Mouse (Mus musculus): Measurements from ENCODE around the gene Dnaic1. TPM values are rescaled to one million over a fixed set of nuclear protein-coding genes. Genes with fewer than 3 reads are reported as not detected.

Dnaic1 gene
- polyA plus RNA-seq (2012; rRNA removed) = 2.3 and 2.5 TPM in 2 replicates

DNA sequence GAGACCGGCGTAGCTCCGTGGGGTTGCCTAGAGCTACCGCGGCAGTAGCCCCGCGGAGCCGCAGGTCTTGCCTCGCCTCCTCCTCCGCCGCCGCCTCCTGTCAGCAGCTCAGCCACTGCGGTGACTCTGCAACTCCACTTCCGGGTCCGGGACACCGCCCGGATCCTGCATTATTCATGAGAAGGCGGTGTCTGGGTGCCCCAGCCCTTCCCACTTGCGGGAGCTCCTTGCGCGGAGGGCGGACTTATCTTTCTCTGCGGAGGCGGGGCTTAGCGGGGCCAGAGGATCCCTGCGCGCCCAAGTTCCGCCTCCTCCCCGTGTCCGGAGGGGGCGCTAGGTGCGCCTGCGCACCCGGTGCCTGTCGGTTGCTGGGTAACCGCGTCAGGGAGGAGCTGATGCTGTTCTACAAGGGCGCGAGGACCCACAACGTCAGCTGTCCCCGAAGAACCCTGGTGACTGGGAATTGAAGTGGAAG, at the start of gene Dnaic1, which contains the start of gene Fam219a:
TSS of gene Dnaic1 (plus strand) at position 365 of the 475 bp plus-strand sequence.
TSS of gene Fam219a (minus strand) at position 128 of the 475 bp plus-strand sequence.
- peak; percentile 92 for DNase-seq (ENCODE audit: low read depth, low spot score)
- under 1% methylated on average over 41 of the region's 41 CpGs for WGBS

DNA sequence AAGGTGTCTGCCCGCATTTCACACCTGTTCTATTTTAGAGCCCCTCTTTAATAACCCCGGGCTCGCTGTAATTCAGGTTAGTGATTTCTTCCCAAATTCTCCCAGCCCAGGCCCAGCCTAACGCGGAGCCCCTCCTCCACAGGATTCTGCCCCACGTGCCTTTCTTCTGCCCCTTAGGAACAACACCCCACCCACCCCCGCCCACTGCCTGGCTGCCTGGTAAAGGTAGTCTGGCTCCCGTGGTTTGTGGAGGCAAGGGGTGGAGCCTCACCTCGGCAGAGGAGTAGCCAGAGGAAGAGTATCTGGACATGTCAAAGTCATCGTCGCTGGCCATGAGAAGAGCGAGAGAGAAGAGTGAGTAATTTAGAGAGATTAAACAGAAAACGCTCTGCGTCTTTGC, 48.9 kb upstream of the Dnaic1 start:
- no peak for DNase-seq (ENCODE audit: low read depth, low spot score)
- WGBS = 34% methylated on average over 14 of the region's 14 CpGs

DNA sequence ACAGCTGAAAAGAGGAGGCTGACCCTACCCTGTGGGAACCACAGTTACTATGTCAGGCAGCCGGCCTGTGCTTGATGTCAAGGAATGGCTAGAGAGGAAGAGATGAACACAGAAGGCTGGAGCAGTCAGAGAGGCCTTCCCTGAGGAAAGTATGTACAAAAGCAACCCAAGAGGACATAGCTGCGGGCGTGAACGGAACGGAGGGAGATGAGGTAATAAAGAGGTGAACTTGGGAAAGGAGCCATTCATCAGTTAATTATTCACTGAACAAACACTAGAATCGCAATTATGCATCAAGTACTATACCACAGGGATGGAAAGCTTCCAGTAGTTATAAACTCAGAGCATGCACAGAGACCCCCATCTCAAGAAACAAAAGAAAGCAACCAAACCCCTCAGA, 47.4 kb upstream of the Dnaic1 start:
- 34% methylated on average over 6 of the region's 6 CpGs for WGBS

DNA sequence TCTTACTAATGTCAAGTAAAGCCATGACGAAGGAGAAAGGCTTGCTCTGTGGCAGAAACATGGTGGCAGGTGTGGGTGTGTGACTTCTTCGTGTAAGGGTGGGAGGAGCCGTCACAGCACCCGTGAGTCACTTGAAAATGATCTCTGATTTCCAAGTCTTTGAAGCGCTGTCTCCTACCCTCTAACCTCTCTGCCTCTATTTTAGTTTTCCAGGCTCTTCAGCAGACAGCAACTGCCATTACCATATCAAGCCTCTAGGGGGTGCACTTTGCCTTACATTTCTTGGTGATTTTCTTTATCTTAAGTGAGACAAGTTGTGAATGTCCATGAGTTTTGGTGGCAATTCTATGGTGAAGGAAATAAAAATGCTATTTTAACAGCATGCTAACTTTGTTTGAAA, 46.8 kb upstream of the Dnaic1 start:
- no peak for DNase-seq (ENCODE audit: low read depth, low spot score)

More for the DNA sequence above, 47.4 kb upstream of the Dnaic1 start:
- no peak for DNase-seq (ENCODE audit: low read depth, low spot score)

DNA sequence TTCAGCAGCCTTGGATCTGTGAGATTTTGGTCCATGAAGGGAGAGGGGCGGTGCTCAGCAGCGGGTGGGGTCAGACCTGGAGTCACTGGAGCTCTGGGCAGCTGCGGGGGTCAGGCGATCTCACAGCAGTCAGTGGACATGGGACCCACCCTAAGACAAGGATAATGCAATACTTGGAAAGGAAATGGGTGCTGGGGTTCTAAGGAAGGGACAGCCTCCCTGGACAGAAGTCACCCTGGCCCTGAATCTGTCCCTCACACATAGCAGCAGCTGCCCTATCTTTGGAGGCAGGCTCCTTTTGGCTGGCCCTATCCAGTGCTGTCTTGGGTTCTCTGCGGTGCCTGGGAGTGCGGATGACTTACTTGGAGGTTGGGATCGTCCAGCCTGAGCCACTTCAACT, 45.7 kb upstream of the Dnaic1 start:
- WGBS = 75% methylated on average over 7 of the region's 7 CpGs
- no peak for DNase-seq (ENCODE audit: low read depth, low spot score)

More for the DNA sequence above, 46.8 kb upstream of the Dnaic1 start:
- 27% methylated on average over 5 of the region's 5 CpGs for WGBS

DNA sequence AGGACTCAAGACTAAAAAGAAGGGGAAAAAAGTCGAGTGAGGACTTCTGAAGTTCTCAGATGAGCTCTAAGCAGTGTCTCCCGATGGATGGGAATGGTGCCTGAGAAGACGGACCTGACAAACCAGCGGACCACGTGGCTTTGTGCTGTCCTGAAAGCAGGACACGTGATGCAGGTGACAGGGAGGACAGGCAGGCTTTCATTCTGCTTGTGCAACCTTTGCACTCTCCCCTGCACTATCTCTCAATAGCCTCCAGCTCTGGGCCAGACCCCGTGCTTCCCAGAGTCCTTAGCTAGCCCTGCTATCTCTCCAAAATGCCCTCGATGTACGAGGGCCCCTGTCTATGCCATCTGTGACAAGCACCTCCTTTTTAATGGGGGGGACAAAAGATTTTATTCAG, 44.7 kb upstream of the Dnaic1 start:
- no peak for DNase-seq (ENCODE audit: low read depth, low spot score)
- WGBS = 45% methylated on average over 9 of the region's 9 CpGs

DNA sequence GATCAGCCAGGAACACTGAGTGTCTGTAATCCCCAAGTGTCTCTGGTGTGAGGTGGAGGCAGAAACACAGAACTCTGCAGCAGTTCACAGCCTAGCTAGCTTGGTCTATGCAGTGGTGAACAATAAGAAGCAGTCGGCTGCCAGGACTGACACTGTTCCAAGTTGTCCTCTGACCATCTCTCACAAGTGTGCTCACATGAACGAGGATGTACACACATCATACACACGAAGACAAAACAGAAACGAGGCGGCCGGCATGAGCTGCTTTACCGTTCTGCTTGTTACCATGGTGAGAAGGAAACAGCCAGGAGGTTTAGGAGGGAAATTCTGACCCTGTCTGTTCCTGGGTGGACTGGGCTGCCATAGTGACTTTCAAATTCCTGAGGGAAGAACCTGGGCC, 43.0 kb upstream of the Dnaic1 start:
- 70% methylated on average over 7 of the region's 7 CpGs for WGBS
- no peak for DNase-seq (ENCODE audit: low read depth, low spot score)

DNA sequence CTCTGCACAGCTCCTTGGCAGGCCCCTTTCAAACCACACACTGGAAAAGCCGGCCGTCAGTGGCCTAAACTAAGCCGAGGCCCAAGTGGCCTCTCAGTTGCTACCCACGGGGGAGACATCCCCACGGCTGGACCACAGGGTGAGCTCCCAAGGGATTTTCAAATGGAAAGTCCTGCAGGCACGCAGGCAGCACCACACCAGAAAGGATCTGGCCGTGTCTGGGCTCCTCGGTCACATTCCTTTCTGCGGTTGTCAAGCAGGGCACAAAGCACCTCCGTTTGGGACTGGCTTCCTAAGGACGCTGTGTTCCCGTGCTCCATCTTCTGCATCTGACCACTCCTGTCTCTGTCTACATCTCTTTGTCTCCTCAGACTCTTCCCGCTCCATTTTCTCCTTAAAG, 42.5 kb upstream of the Dnaic1 start:
- no peak for DNase-seq (ENCODE audit: low read depth, low spot score)
- WGBS = 64% methylated on average over 13 of the region's 13 CpGs

DNA sequence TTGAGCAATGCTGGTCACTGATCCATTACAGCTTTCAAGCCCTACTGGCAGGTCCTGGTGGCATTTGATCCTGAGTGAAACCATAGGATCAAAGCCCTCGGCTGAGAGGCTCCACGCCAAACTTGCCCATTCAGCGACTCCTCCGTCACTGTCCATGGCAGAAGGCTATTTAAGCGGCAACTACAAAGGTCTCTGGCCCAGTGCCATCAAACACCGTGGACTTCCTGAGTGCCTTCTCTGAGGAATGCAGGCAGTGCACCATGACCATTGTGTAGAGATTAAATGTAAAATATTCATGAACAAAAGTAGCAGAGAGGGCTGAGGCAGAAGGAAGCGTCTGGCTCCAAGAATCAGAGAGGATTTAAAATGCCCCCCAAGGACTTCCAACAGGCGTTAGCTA, 41.6 kb upstream of the Dnaic1 start:
- DNase-seq (ENCODE audit: low read depth, low spot score) = no peak
- 24% methylated on average over 8 of the region's 8 CpGs for WGBS

DNA sequence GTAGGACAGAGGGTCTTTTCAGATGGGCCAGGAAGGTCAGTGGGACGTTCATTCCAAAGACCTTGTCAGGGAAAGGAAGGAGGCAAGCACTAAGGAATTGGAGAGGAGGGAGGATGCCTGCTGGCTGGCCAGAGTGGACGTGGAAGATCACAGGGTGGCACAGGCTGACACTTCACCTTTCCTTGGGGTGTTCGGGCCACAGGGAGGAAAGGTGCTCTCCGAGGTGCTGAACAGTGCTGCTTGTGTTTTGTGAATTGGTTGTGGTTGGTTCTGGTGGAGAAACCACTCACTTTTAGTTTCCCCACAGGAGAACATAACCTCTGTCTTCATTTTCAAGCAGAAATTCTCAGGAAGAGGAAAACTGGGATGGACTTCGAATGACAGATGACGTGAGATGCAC, 37.2 kb upstream of the Dnaic1 start:
- 28% methylated on average over 6 of the region's 6 CpGs for WGBS
- DNase-seq (ENCODE audit: low read depth, low spot score) = no peak

DNA sequence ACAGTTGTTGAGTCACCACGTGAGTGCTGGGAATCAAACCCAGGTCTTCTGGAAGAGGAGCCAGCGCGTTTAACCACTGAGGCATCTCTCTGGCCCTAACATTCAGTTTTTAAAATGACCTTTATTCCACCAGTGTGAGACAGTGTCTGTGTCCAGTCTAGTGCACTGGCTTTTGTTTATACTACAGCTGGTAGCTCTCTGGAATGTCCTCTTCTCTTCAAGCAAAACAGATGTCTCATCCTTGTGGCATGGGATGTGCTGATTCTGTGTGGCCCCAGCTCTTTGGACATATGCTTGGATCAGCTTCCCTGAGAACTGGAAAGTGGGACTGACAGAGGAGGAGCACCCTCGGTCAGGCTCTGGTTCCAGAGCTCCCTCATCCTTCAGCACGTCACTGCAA, 34.7 kb upstream of the Dnaic1 start:
- DNase-seq (ENCODE audit: low read depth, low spot score) = no peak
- WGBS = 72% methylated on average over 5 of the region's 5 CpGs

DNA sequence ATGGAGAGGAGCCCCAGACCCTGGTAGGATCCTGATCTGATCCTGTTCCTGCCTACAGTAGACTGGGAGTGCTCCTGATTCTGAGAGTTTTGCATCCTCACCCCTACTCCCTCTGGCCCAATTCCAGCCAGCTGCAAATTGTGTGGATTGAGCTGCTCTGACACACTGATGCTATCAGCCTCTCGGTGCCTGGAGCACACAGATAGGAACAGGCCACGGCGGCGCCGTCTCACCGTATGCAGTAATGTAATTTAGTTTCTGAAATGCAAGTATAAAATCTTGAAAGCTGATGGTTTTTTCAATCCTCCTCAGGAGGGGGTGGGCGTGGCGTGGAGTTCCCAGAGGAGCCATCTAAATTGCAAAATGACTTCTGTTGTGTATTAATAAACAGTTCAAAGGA, 27.4 kb upstream of the Dnaic1 start:
- DNase-seq (ENCODE audit: low read depth, low spot score) = no peak
- 79% methylated on average over 8 of the region's 8 CpGs for WGBS

DNA sequence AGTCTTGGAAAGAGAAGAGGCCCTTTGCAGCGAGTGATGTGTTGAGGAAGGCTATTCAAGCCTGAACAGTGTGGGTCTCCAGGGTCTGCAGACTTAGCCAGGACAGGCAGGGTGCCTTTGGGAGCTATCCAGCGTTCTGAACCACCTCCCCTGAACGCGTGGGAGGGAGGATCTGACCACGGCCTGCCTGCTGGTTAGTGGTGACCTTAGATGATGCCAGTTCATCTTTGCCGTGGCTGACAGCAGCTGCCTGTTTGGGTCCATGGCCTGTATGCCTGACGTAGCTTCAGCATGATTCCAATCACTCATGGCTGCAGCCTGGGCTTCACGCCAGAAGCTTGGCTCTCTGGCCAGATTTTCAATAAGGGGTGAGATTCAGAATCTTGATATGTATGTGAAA, 23.6 kb upstream of the Dnaic1 start:
- no peak for DNase-seq (ENCODE audit: low read depth, low spot score)
- WGBS = 19% methylated on average over 8 of the region's 8 CpGs

DNA sequence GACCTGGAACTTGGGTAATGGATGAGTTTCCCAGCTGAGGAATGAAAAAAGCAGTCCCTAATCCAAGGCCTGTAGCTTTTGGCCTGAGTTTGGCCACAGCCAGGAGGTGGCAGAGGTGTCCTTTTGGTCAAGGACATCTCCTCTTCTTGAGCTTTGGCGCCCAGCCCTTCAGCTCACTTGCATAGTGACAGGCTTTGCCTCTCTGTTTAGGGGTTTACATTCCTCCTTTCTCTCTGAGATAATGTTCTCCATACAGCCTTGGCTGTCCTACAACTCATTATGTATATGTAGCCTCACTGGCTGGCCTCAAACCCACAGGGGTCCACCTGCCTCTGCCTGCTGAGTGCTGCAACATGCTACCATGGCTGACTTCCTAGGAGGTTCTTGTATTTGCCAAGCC, 22.5 kb upstream of the Dnaic1 start:
- DNase-seq (ENCODE audit: low read depth, low spot score) = no peak
- WGBS = 71% methylated on average over 1 of the region's 1 CpGs

DNA sequence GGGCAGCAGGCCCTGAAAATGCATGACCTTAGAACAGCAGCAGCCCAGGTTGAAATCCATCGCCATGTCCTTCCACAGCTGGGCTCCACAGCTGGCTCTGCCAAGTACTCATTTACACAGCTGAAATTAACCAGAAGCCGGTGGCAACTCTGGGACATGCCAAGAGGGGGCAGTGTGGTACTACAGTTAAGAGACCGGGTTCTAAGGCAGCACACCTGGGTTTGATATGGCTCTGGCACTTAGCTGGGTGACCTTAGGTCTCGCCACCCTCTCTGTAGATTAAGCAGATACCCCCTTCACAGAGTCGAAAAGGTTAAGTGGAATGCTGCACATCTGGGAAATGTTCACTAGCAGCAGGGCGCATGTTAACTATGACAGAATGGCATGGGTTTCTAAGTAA, 17.0 kb upstream of the Dnaic1 start:
- DNase-seq (ENCODE audit: low read depth, low spot score) = peak; percentile 44
- 35% methylated on average over 6 of the region's 6 CpGs for WGBS

DNA sequence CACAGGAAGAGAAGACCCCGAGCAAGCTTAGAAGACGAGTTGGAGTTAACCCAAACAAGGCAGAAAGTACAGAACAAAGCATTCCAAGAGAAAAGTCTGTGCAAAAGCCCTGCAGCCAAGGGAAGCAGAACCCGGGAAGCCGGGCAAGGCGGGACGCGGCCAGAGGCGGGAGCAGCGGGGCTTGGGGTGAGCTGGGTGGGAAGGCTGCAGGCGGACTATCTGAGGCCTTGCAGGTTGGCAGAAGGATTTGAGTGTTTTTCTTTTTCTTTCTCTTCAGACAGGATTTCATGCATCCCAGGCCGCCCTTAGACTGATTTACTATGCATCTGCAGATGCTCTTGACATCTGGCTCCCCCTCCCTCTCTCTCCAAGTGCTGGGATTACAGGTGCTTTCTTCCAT, 16.5 kb upstream of the Dnaic1 start:
- WGBS = 79% methylated on average over 11 of the region's 11 CpGs
- no peak for DNase-seq (ENCODE audit: low read depth, low spot score)

DNA sequence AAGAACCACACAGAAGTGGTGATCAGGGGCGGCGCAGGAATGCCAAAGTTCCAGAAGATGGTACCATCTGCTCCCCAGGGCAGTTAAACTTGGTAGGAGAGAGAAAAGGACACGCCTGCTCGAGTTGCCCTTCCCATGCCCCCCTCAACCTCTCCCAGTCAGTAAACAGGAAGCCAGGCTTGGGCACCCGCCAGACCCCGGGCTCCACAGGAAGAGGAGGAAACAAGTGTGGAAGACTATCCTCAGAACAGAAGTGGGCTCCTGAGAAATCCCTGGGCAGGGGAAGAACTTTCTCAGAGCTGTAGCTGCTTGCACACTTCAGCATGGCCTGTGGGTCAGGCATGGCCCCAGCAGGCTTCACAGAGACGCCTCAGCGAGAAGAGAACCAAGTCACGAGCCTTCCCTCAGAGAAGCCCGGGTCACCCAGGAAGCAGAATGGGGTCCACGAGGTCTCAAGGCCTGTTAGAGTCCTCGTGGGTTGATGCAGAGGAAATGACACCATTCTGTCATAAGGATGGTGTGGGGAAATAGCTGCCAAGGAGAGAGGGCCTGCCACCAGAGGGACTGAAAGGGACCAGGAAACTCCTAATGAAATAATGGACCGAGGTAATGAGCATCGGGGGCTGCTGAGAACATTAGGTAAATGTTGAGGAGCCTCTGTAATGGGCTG, 14.4 kb upstream of the Dnaic1 start:
- DNase-seq (ENCODE audit: low read depth, low spot score) = no peak
- WGBS = 48% methylated on average over 14 of the region's 14 CpGs

DNA sequence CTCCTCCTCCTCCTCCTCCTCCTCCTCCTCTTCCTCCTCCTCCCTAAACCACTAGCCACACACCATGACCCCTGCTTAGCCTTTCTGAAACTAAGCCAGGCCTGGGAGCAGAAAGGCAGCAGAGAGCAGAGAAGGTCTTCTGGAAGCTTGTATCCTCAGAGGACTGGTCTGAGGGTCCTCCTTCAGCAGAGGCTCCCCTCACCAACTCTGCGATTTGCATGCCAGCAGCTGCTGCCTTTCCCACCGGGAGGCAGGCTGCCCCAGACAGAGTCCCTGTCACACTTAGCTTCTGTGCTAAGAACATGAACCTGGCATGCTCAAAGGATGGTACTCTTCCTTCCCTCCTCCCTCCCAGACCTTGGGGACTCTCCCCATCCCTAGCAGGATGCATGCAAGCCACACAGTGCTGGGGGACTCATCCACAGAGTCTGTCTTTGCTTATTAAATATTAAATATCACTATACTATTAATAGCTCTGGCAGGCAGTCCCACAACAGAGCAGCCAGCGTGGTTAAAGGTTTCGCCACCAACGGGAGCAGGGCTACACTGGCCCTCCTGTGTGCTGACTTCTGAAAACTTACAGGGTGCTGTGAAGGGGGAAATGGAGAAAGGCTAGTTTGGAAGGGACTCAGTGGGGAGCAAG, 13.1 kb upstream of the Dnaic1 start:
- 45% methylated on average over 5 of the region's 5 CpGs for WGBS
- DNase-seq (ENCODE audit: low read depth, low spot score) = no peak

DNA sequence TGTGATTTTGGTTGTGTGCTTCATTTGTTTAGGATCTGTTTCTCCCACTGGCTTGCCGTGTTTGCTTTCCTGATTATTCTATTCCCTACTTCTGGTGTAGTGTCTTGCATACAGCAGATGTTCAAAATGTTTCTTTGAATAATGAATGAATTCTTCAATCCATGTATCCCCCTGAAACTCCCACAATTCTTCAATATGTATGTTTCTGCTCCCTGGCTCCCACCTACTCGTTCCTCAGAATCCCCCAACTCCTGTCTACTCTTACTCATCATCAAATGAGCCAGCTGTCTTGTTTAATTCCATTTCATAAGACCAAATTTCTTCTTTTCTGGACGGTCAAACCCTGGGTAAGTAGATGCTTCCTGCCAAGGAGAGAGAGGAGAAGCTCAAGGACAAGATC, 12.5 kb upstream of the Dnaic1 start:
- WGBS = 52% methylated on average over 3 of the region's 3 CpGs
- DNase-seq (ENCODE audit: low read depth, low spot score) = no peak

DNA sequence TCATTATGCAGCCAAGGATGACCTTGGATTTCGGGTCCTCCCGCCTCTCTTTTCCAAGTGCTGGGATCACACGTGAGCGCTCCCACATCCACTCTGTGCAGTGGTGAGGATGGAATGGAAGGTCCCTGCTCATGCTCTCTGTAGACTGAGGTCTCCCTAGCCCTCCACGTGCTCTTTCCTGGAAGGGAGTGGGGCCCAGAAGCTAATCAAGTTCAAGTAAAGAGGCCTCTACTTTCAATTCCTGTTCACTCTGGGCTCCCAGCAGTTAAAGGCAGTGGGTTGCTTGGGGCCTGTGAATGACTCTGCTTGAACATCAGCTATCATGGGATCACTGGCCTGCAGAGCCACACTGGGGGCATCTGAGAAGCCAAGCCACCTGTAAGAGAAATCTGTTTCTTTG, 6.3 kb upstream of the Dnaic1 start:
- 80% methylated on average over 5 of the region's 5 CpGs for WGBS

DNA sequence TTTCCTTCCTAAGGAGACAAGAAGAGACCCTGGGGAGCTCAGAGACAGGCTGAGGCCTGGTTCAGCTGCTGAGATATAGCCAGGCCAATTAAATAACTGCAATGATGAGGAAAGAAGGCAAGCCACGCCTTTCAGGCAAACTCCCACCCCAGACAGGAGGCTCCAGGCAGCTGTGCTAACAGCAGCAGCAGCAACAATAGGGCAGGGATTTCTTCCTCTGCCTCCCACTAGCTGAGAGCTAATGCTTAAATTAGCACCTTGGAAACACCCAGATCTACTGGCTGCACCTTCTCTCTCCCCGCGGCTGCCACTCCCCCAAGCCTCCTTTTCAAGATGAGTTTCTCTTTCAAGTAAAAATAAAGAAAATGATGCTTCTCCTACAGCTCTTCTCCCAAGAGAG, 3.5 kb upstream of the Dnaic1 start:
- WGBS = 24% methylated on average over 3 of the region's 3 CpGs
- no peak for DNase-seq (ENCODE audit: low read depth, low spot score)

More for the DNA sequence above, 6.3 kb upstream of the Dnaic1 start:
- no peak for DNase-seq (ENCODE audit: low read depth, low spot score)

Data from large intestine, adult 2 months (tissue).